Mouse (Mus musculus) urinary bladder, adult 18-20 months (tissue): ENCODE measurements around the gene Tnp2.

Source experiments
- DNase-seq, 2 experiments: peaks; one replicate each; pipeline ENCODE4 v3.0.0; 2022; ENCODE audit warnings: low spot score in 2 of 2, mixed read lengths in 2 of 2

The Tnp2 gene

DNA sequence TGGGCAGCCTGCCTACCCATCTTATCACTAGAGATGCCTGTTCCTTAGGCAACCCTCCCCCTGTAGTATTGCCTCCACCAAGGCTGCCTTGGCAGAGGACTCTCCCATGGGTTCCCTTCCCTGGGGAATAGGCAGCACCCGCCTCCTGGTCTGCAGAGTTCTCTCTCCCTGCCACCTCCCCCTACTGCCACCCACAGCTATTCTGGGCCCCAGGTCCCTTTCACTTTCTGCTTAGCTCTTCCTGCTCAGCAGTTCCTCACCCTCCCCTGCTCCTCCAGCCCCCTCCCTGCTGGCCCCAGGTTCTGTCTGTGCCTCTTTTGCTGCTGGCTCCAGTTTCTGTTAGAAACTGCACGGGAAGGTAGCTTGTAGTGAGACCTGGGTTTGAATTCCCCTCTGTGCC, 18.8 kb downstream of the Tnp2 start:
- DNase-seq, result no peak

DNA sequence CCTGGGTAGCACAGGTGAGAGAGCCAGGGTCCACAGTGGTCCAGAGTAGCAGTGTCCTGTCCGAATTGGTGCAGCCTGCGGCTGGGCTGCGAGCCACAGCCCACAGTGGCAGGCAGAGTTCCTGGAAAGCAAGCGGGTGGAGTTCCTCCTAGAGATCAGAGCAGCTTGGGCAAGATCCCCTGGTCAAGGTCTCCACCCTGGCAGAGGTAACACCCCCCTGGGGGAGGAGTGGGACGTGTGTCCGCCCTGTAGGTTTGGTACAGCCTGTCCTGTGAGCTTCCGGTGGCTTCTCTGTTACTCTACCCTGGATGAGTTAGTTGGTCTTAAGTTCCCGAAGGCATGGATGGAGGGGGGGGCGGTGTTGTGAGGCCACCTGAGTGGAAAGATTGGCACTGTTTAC, 19.6 kb downstream of the Tnp2 start:
- DNase-seq, result no peak

DNA sequence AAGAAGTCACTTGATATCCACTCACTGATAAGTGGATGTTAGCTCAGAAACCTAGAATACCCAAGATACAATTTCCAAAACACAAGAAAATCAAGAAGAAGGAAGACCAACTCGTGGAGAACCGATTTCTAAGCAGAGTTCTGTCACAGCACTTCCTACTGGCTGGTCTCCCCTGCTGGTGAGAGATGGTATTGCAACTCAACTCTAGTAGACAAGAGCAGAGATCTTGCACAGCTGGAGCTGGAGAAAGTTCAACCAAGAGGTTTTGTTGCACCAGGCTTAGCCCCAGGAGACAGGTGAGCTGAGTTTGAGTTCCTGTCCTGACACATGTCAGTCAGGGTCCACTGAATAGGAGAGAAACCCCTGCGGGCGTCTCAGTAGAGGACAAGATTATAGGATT, 21.3 kb downstream of the Tnp2 start:
- DNase-seq, result peak; percentile 47

DNA sequence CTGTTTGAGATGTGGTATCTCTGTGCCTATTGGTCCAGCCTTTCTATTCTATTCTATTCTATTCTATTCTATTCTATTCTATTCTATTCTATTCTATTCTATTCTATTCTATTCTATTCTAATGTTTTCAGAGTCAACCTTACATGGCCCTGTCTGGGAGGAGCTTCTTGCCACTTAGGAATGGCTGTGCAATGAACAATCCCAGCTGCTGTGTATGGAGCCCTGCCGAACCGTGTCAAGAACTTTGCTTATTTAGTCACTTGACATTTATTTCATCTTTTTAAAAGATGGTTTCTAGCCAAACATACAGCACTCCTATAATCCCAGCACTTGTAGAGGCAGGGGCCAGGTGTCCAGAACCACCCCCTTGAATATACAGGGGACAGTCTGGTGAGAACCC, 24.1 kb downstream of the Tnp2 start:
- DNase-seq, result no peak

DNA sequence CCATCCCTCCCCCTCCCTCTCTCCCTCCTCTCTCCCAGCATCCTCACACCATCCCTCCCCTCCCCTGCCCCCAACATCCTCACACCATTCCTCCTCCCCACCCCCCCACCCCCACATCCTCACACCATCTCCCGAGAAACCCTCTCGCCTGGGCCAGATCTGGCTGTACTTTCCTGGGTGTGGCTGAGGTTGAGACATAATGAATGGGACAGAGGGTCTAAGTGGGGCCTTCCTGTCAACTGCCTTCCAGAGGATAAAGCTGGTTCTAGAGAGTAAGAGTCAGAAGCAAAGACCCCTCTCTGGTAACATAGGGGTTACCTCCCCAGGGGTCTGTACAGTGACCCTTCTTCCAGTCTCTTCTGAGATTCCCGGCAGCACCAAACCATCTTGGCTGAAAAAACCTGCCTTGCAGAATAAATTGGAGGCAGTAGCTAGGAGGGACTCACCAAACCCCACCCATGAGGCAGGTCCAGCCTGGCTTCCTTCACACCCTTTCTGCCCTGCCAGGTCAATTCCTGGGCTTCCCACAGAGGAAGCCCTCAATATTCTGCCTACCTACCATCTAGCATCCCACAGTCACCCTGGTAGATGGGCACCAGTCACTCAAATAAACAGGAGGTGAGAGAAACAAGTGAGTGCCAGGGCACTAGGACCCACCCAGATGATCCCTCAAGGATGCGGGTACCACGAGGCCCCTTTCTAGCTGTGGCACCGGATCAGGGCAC, 24.8 kb downstream of the Tnp2 start:
- DNase-seq, result no peak

DNA sequence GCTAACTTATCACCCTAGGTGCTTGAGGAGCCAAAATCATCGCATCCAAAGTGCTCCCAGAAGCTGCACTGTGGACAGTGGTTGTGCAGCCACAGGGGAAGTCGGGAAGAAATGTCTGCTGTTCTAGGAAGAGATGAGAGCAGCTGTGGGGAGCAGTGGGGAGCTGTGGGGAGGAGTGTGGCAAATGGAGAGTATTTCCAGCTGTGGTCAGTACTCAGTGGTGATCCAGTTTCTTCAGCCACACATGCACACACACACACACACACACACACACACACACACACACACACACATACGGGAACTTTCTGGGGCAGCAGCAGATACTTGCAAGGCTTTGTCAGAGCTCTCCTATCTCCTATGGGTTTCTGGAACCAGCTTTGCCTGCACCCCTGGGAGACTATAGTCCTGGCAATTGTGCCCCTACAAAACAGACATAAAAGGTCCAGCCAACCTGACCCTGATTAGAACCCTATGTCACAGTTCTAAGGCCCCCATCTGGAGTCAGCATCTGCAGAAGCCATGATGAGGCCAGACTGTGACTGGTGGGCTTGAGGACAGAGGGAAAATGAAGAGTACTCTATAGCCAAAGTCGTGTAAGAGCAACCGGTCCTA, 25.8 kb downstream of the Tnp2 start:
- DNase-seq, result no peak

DNA sequence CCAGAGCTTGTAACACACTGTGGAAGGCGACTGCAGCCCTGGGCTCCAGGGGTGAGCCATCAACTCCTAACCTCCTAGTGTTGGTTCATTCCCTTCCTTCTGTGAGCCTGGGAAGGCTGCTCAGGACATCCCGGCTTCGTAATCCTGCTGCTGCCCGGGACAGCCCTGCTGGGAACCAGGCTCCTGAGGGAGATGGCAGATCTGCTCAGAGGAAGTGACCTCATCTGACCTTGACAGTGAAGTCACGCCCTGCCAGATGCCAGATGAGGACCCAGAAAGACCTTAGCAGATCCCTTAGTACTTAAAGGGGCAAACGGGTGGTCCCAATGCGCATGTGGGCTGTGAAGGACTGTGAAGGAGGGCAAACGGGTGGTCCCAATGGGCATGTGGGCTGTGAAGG, 27.3 kb downstream of the Tnp2 start:
- no peak for DNase-seq

DNA sequence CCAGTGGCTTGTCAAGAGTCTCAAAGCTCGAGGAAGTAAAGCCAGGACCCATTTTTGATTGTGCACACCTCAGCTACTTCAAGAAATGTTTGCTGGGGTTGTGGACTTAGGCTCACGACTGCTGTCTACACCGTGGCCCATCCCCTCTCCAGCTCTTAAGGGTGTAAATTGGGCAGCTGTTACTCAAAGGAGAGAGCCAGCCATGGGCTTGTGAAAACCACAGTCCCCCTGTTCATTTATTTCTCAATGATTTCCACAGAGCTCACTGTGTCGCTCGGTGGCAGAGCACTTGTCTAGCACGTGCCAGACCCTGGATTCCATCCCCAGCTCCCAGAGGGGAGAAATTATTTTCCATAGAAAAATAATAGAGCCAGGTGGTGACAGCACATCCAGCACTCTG, 32.3 kb downstream of the Tnp2 start:
- DNase-seq, result no peak

DNA sequence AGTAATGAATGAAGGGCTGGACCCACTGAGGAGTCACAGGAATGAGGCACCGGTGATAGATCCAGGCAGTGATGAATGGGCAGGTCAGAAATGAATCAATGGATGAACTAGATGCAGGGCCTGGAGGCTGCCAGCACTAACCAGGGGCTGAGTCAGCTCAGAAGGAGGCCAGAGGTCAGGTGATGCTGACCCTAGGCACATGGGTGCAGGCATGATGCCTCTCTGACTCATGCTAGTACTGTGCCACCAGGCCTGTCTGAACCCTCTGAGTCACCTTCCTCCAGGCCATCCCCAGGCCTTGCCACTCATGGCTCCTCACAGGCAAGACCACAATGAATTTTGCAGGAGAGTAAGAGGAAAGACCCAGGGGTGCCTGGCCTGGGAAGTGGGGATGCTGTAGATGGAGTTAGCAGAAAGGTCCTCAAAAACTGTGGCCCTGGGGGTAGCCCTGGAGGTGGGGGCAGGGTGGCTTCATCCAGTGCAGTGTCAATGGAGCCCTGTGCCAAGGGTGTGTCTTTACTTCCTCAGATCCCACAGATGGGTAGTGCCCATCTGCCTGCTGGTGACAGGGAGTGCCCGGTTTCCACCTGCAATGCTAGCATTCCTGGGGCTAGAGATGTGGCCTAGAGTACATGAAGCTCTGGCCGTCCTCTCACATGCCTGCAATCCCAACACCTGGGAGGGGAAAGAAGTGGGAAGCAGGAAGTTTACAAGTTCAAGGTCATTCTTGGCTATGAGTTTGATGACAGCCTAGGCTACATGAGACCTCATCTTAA, 33.8 kb downstream of the Tnp2 start:
- peak; percentile 34 to 62 for DNase-seq

DNA sequence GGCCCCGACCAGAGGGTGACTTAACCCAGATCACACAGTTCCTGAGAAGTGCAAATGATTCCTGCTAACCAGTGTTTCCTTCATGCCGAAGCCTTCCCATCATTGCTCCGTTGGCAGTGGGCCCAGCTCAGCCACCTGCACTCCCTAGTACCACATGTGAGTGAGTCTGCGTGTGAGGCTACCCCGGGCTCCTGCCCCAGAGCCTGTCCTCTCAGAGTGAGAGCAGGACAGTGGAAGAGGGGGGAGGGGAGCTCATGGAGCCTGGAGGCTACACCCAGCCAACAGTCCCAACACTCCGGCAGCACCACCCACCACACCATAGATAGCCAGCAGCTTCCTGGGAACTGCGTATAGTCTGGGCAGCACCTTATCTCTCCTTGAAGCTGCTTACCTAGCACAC, 38.6 kb downstream of the Tnp2 start:
- no peak for DNase-seq

DNA sequence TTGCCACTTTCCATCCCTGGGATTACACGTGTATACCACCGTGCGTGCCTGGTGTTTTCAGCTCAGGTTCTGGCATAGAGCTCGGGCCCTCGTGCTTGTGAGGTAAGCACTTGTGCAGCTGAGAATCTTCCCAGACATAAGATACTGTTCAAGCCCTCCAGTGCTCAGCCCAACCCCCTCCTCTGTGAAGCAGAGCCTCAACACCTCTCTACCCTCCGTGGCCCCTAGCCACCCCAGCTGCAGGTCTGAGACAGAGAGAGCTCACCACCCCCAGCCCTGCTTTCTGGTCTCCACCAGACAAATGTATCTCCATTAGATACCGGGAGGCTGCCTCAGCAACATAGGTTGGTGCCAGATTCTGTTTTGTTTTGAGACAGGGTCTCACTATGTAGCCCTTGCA, 39.2 kb downstream of the Tnp2 start:
- no peak for DNase-seq

DNA sequence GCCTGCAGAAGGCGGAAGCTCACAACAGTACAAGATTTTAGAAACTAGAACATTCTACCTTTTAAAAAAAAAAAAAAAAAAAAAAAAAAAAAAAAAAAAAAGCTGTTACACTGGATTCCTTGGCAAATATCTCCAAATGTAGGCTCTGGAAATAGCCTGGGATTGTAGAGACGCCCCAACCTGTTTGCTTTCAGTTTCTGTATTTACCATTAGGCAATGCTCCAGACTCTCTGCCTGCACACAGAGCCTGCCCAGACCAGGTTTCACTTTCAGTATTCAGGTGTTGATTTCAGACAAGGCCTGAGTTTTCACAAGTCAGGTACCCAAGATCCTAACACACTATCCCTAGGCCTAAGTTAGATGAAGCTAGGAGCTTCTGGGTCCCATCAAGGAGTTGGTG, 47.4 kb downstream of the Tnp2 start:
- DNase-seq, result no peak

DNA sequence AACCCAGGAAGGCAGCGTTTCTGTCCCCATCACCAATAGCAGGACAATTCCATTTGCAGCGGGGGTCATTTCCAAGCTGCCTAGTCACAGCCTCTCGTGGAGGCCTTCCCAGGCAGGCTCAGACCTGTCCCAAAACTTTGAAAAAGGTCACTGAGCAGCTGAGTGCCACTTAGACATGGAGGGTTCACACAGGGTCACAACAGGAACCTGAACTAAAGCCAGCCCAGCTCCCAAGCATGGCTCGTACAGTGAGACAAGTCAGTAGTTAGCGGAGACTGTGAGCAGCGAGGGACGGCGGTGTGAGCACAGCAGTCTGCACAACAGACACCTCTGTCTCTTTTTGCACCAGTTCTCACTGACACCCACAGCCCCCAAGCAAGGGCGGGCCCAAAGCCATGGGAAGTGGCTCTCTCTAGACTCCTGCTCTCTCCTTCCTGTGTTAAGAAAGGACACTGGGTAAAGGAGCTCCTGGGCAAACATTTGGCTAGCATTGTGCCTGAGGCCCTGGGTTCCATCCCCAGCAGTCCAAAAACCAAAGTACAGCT, 48.5 kb downstream of the Tnp2 start:
- DNase-seq, result no peak

DNA sequence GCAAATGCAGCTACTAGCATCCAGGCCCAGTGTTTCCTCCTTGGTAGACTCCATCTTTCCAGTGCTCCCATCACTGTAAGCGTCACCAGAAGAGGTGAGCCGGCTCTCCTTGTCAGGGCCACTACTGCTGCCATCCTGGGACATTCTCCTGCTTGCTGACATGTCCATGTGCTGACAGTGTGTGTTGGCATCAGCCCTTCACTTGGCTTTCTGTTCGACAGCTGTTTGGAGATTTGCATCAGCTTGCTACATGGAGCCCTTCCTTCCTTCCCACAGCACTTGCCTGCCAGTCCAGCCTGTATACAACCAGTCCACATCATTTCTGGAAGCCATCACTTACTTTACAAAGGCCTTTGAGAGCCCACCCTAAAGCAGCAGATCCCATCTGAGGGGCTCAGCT, 49.6 kb downstream of the Tnp2 start:
- no peak for DNase-seq
